Mouse (Mus musculus) embryo, embryonic 9.5 days (tissue): ENCODE measurements at regions not wholly inside any gene's neighbourhood (a gene's known extent, or its start where the extent isn't known, plus 50 kb on each side); places are given as distances from the start of the nearest gene placed in this dataset.

Experiments
- DNase-seq: peaks from one replicate; pipeline ENCODE4 v3.0.0-alpha.2; 2017; ENCODE audit errors: extremely low spot score

- no peak for DNase-seq
Measured at GRCm38 (mm10) chr12:25192216-25192615, 95.3 kb upstream of the Id2 start.

- DNase-seq = no peak
Measured at GRCm38 (mm10) chr12:25190360-25190759, 93.4 kb upstream of the Id2 start.

GRCm38 (mm10) chr12:25189174-25189761 lies 92.3 kb upstream of the Id2 start:
- DNase-seq = no peak

- no peak for DNase-seq
Measured at GRCm38 (mm10) chr12:25188556-25188955, 91.6 kb upstream of the Id2 start.

GRCm38 (mm10) chr12:25187216-25187615 lies 90.3 kb upstream of the Id2 start:
- no peak for DNase-seq

- DNase-seq = no peak
Measured at GRCm38 (mm10) chr12:25182680-25183079, 85.7 kb upstream of the Id2 start.

GRCm38 (mm10) chr12:25181317-25181716 lies 84.4 kb upstream of the Id2 start:
- DNase-seq = no peak

GRCm38 (mm10) chr12:25180861-25181260 lies 83.9 kb upstream of the Id2 start:
- DNase-seq = no peak

- no peak for DNase-seq
Measured at GRCm38 (mm10) chr12:25180289-25180688, 83.3 kb upstream of the Id2 start.

- no peak for DNase-seq
Measured at GRCm38 (mm10) chr12:25178491-25179115, 81.7 kb upstream of the Id2 start.

- no peak for DNase-seq
Measured at GRCm38 (mm10) chr12:25177827-25178226, 80.9 kb upstream of the Id2 start.

GRCm38 (mm10) chr12:25176565-25176964 lies 79.6 kb upstream of the Id2 start:
- no peak for DNase-seq

GRCm38 (mm10) chr12:25173064-25173463 lies 76.1 kb upstream of the Id2 start:
- no peak for DNase-seq

GRCm38 (mm10) chr12:25172450-25172849 lies 75.5 kb upstream of the Id2 start:
- no peak for DNase-seq

GRCm38 (mm10) chr12:25169611-25170010 lies 72.7 kb upstream of the Id2 start:
- no peak for DNase-seq

- DNase-seq = no peak
Measured at GRCm38 (mm10) chr12:25168213-25168545, 71.2 kb upstream of the Id2 start.

GRCm38 (mm10) chr12:25167504-25168212 lies 70.7 kb upstream of the Id2 start:
- no peak for DNase-seq

- DNase-seq = no peak
Measured at GRCm38 (mm10) chr12:25166525-25166924, 69.6 kb upstream of the Id2 start.

GRCm38 (mm10) chr12:25165650-25166049 lies 68.7 kb upstream of the Id2 start:
- DNase-seq = no peak

GRCm38 (mm10) chr12:25164724-25165123 lies 67.8 kb upstream of the Id2 start:
- DNase-seq = no peak

- DNase-seq = peak; percentile 44
Measured at GRCm38 (mm10) chr12:25163541-25163940, 66.6 kb upstream of the Id2 start.

GRCm38 (mm10) chr12:25162843-25163242 lies 65.9 kb upstream of the Id2 start:
- DNase-seq = no peak

- no peak for DNase-seq
Measured at GRCm38 (mm10) chr12:25161939-25162338, 65.0 kb upstream of the Id2 start.
